Mouse (Mus musculus) small intestine, adult 2 months (tissue): ENCODE data around the gene Scn4b. TPM values are rescaled to one million over a fixed set of nuclear protein-coding genes. Genes with fewer than 3 reads are reported as not detected.
A peak's percentile ranks its signal among the peaks of the same experiment; 100 is the strongest.

Source experiments
- H3K27ac ChIP-seq: fragments of 200-500 bp; 2 replicates; pipeline ENCODE4 v1.5.1; 2012; ENCODE audit warnings: low read depth, low read length, control low read depth, inconsistent platforms; ENCODE audit not compliant: insufficient read depth
- H3K27me3 ChIP-seq: fragments of 200-500 bp; 2 replicates; pipeline ENCODE4 v1.6.1; 2012; ENCODE audit warnings: mild to moderate bottlenecking, moderate library complexity, low read length, inconsistent platforms; ENCODE audit not compliant: control insufficient read depth, insufficient read depth
- H3K36me3 ChIP-seq: fragments of 200-500 bp; 2 replicates; pipeline ENCODE4 v1.6.1; 2012; ENCODE audit warnings: mild to moderate bottlenecking, low read length, control low read depth, inconsistent platforms; ENCODE audit not compliant: control insufficient read depth, insufficient read depth
- H3K4me1 ChIP-seq: fragments of 200-500 bp; 2 replicates; pipeline ENCODE4 v1.6.1; 2012; ENCODE audit warnings: low read length, inconsistent platforms, mixed read lengths; ENCODE audit not compliant: control insufficient read depth, insufficient read depth, insufficient read length
- H3K4me3 ChIP-seq: fragments of 200-500 bp; 2 replicates; pipeline ENCODE4 v1.5.1; 2012; ENCODE audit warnings: low read depth, mild to moderate bottlenecking, control low read depth, inconsistent platforms, low read length, moderate library complexity
- CTCF ChIP-seq: fragments of 200-500 bp; IDR thresholded peaks from 2 replicates; pipeline ENCODE4 v1.5.1; 2012; ENCODE audit warnings: low read depth, mild to moderate bottlenecking, control low read depth, inconsistent platforms, low read length, moderate library complexity, mixed read lengths; ENCODE audit not compliant: insufficient replicate concordance, insufficient read length; ENCODE audit errors: extremely low read depth
- POLR2A ChIP-seq: fragments of 200-500 bp; IDR thresholded peaks from 2 replicates; pipeline ENCODE4 v1.6.1; 2012; ENCODE audit warnings: low read depth, mild to moderate bottlenecking, control low read depth, inconsistent platforms, low read length, moderate library complexity
- WGBS: fragments of 180-500 bp; shearing (Covaris S2); methylation state at CpG from one replicate; pipeline ENCODE4 v1.1.7; 2018; 5-methylcytosine and 5-hydroxymethylcytosine counted together
- polyA plus RNA-seq: library from polyadenylated mRNA; depleted of rRNA; stranded (reverse); fragments of >200 nt; gene quantifications from 2 replicates; pipeline ENCODE4 v1.2.3, GENCODE M21; 2012

Scn4b gene
- polyA plus RNA-seq, 1 experiment, result 0.06 TPM

GRCm38 (mm10) chr9:45103211-45103979 is 34.8 kb upstream of the Scn4b start:
- H3K4me1 ChIP-seq, result peaks cover 34% of the 10 kb centered on the region
- no peak for TF ChIP-seq POLR2A
- no peak for TF ChIP-seq CTCF
- H3K27ac ChIP-seq, result peak overlapping the region; percentile 80
- WGBS, result 25% methylated on average over 11 of the region's 11 CpGs
- no peaks in the 10 kb centered on the region for H3K27me3 ChIP-seq
- H3K4me3 ChIP-seq, result no peak overlapping the region; the same call in 1 of the 2 replicates
- H3K36me3 ChIP-seq, result no peaks in the 10 kb centered on the region

- WGBS, result 21% methylated on average over 2 of the region's 2 CpGs
- H3K4me3 ChIP-seq, result no peak overlapping the region
- TF ChIP-seq CTCF (no peak), POLR2A (no peak)
- H3K4me1 ChIP-seq, result peaks cover 34% of the 10 kb centered on the region
- H3K36me3 ChIP-seq, result no peaks in the 10 kb centered on the region
- H3K27me3 ChIP-seq, result no peaks in the 10 kb centered on the region
- peak overlapping the region; percentile 71 for H3K27ac ChIP-seq
Measured at GRCm38 (mm10) chr9:45105596-45106374, 32.4 kb upstream of the Scn4b start.

- peaks cover 16% of the 10 kb centered on the region; the same call in 1 of the 2 replicates for H3K4me1 ChIP-seq
Measured at GRCm38 (mm10) chr9:45115706-45116105, 22.5 kb upstream of the Scn4b start.

GRCm38 (mm10) chr9:45116819-45117218 is 21.4 kb upstream of the Scn4b start:
- Histone ChIP-seq H3K4me3 (no peak overlapping the region), H3K27ac (peak overlapping the region; percentile 75), H3K4me1 (peaks cover 19% of the 10 kb centered on the region), H3K27me3 (no peaks in the 10 kb centered on the region), H3K36me3 (no peaks in the 10 kb centered on the region)
- no peak for TF ChIP-seq POLR2A
- TF ChIP-seq CTCF, result no peak
- 12% methylated on average over 9 of the region's 9 CpGs for WGBS

More at GRCm38 (mm10) chr9:45115706-45116105, 22.5 kb upstream of the Scn4b start:
- Histone ChIP-seq H3K27me3 (no peaks in the 10 kb centered on the region), H3K27ac (0 out of 2 replicates have a peak overlapping the region, but pooled peaks have one; percentile 75), H3K36me3 (no peaks in the 10 kb centered on the region), H3K4me3 (no peak overlapping the region)
- 63% methylated on average over 14 of the region's 14 CpGs for WGBS
- TF ChIP-seq CTCF, result no peak

GRCm38 (mm10) chr9:45117741-45118431 is 20.3 kb upstream of the Scn4b start, which contains the start of gene Scn2b:
Gene Scn2b, plus strand, starts transcription at chr9:45117782.
- Histone ChIP-seq H3K27ac (peak within 1 kb of the TSS; percentile 75), H3K4me1 (peaks cover 24% of the 10 kb centered on the region), H3K36me3 (no peaks in the 10 kb centered on the region), H3K27me3 (no peaks in the 10 kb centered on the region), H3K4me3 (peak within 1 kb of the TSS; percentile 30)
- no peak for TF ChIP-seq CTCF
- 39% methylated on average over 13 of the region's 13 CpGs for WGBS

GRCm38 (mm10) chr9:45118552-45118951 is 19.6 kb upstream of the Scn4b start:
- no peak for TF ChIP-seq POLR2A
- no peak for TF ChIP-seq CTCF
- H3K36me3 ChIP-seq, result no peaks in the 10 kb centered on the region
- 75% methylated on average over 10 of the region's 10 CpGs for WGBS
- H3K27ac ChIP-seq, result no peak overlapping the region
- H3K27me3 ChIP-seq, result no peaks in the 10 kb centered on the region
- peaks cover 27% of the 10 kb centered on the region for H3K4me1 ChIP-seq
- H3K4me3 ChIP-seq, result no peak overlapping the region
